Mouse (Mus musculus) heart, adult 2 months (tissue): ENCODE results near the gene Chmp4b. TPM values are rescaled to one million over a fixed set of nuclear protein-coding genes. Genes with fewer than 3 reads are reported as not detected.

Source experiments
- DNase-seq, 2 experiments: peaks; one replicate each; pipeline ENCODE4 v3.0.0; 2021
- H3K27ac ChIP-seq: fragments of 200-600 bp; 2 replicates; pipeline ENCODE4 v1.8.1; 2022
- H3K27me3 ChIP-seq: fragments of 200-500 bp; 2 replicates; pipeline ENCODE4 v1.6.1; 2012; ENCODE audit warnings: mild to moderate bottlenecking, low read length, inconsistent platforms, mixed read lengths; ENCODE audit not compliant: control insufficient read depth, insufficient read depth
- H3K36me3 ChIP-seq: fragments of 200-500 bp; 2 replicates; pipeline ENCODE4 v1.6.1; 2012; ENCODE audit warnings: low read length, inconsistent platforms; ENCODE audit not compliant: control insufficient read depth, insufficient read depth
- H3K4me1 ChIP-seq: fragments of 200-500 bp; 2 replicates; pipeline ENCODE4 v1.6.1; 2011; ENCODE audit warnings: low read length; ENCODE audit not compliant: control insufficient read depth, insufficient read depth
- H3K4me3 ChIP-seq: fragments of 200-600 bp; 2 replicates; pipeline ENCODE4 v1.8.1; 2022
- H3K79me2 ChIP-seq: fragments of 200-500 bp; replicated peaks from 2 replicates; pipeline ENCODE4 v1.6.1; 2012; ENCODE audit warnings: mild to moderate bottlenecking, inconsistent platforms, low read length, moderate library complexity, mixed read lengths; ENCODE audit not compliant: control insufficient read depth, insufficient read depth
- H3K9ac ChIP-seq: fragments of 200-500 bp; 2 replicates; pipeline ENCODE4 v1.6.1; 2012; ENCODE audit warnings: low read depth, mild to moderate bottlenecking, control low read depth, inconsistent platforms, low read length, mixed read lengths
- CTCF ChIP-seq: fragments of 200-600 bp; IDR thresholded peaks from 2 replicates; pipeline ENCODE4 v1.8.1; 2022; ENCODE audit warnings: antibody characterized with exemption, mild to moderate bottlenecking, moderate library complexity
- EP300 ChIP-seq: fragments of 200-500 bp; IDR thresholded peaks from 2 replicates; pipeline ENCODE4 v1.6.1; 2011; ENCODE audit warnings: low read depth, low read length, control low read depth; ENCODE audit not compliant: insufficient read depth
- POLR2A ChIP-seq: fragments of 200-500 bp; IDR thresholded peaks from 2 replicates; pipeline ENCODE4 v1.6.1; 2011; ENCODE audit warnings: mild to moderate bottlenecking, low read depth, low read length, control low read depth; ENCODE audit not compliant: insufficient read depth
- WGBS: fragments of 180-500 bp; shearing (Covaris S2); methylation state at CpG from one replicate; pipeline ENCODE4 v1.1.7; 2018; 5-methylcytosine and 5-hydroxymethylcytosine counted together
- intact Hi-C: fragments of 180-260 bp; cut with DNase I; formaldehyde crosslinking; loops from one replicate; pipeline ENCODE4 v1.15.1; 2025
- polyA plus RNA-seq: library from polyadenylated mRNA; depleted of rRNA; stranded (reverse); fragments of >200 nt; gene quantifications from 2 replicates; pipeline ENCODE4 v1.2.3, GENCODE M21; 2012
- total RNA-seq, 2 experiments: library from RNA; stranded (reverse); gene quantifications; 2 replicates each; pipeline ENCODE4 v1.2.3; 2021

Chmp4b gene
- total and polyA plus RNA-seq, 3 experiments = 64.4 to 124 (median 106) TPM

DNA sequence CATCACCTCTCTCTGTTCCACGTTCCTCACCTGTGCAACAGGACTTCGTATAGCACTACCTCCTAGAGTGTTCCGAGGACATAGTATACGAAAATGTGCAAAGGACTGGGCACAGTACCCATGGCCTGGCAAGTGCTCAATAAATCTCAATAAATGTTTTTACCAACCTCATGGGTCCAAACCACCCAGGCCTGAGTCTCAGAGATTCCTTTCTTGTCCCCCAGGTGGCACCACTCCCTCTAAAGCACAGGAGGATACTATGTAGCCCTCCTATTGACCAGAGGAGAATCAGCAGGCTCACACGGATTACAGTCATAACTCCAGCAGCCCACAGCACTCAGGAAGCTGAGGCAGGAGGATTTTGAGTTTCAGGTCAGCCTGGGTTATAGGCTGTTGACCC lies 4.9 kb upstream of the Chmp4b start:
- no peaks in the 10 kb centered on the region for H3K4me1 ChIP-seq
- H3K36me3 ChIP-seq = no peaks in the 10 kb centered on the region
- no peak overlapping the region for H3K4me3 ChIP-seq
- TF ChIP-seq POLR2A = no peak
- TF ChIP-seq CTCF = peak; percentile 64
- no peak for TF ChIP-seq EP300
- H3K79me2 ChIP-seq = no peaks in the 10 kb centered on the region
- 81% methylated on average over 5 of the region's 5 CpGs for whole genome bisulfite sequencing
- no peak overlapping the region for H3K9ac ChIP-seq
- H3K27ac ChIP-seq = no peak overlapping the region
- DNase-seq = no peak
- intact Hi-C loops = loop anchor here (2.0 kb wide), 1 partner anchor 296 kb away; no protein-coding TSS in a partner anchor
- H3K27me3 ChIP-seq = no peaks in the 10 kb centered on the region

DNA sequence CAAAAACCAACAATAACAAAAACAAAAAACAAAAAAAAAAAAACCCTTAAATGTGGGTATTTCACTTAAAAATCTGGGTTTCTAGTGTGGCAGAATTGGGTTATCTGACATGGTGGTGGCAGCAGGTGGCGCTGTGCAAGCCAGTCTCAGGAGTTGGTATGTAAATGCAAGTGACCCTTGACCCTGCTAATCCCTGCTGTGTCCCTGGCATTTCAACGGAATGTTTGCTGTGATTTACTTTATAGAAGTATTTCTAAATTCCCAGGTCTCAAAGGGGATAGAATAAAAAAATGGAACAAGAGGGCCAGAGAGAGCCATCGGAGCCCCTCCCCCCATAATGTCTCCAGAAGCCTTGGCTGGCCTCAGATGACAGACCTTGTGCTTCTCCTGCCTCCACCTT lies 3.4 kb upstream of the Chmp4b start:
- Histone ChIP-seq H3K4me3 (no peak overlapping the region), H3K79me2 (no peaks in the 10 kb centered on the region), H3K27ac (no peak overlapping the region), H3K9ac (no peak overlapping the region), H3K27me3 (no peaks in the 10 kb centered on the region), H3K4me1 (no peaks in the 10 kb centered on the region), H3K36me3 (no peaks in the 10 kb centered on the region)
- WGBS = 25% methylated on average over 3 of the region's 3 CpGs
- no peak for DNase-seq
- intact Hi-C loops = no loop called here
- TF ChIP-seq EP300 (no peak), CTCF (peak; percentile 67), POLR2A (no peak)

DNA sequence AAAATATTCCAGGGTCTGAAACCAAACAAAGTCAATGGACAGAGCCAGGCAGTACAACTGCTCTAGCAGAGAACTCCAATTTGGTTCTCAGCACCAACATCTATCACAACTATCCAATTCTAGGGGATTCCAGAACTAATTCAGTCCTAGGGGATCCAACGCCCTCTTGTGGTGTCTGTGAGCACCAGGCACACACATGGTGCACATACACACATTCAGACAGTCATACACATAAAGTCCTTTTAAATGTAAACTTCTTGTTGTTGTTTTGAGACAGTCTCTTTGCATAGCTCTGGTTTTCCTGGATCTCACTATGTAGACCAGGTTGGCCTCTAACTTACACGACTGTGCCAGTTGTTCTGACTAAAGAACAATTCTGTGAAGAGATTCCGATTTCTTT lies 1.1 kb upstream of the Chmp4b start:
- no peak overlapping the region for H3K27ac ChIP-seq

DNA sequence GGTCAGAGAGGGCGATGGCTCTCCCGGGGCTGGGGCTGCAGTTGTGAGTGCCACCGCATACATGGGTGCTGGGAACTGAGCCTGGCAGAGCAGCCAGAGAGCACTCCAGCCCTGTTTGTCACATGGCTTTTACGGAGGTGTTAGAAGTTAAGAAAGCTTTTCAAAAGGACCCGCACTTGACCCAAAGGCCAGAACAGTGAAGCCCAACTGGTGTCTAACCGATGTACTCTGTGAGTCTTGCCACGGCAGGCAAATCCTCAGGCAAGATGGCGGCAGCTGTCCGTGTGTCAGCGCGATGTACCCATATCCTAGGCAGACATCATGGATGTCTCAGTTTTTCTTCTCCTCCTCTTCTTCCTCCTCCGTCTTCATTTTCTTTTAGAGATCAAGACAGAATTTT lies 3.5 kb downstream of the Chmp4b start:
- Histone ChIP-seq H3K27ac (no peak overlapping the region), H3K36me3 (peaks cover 3% of the 10 kb centered on the region; the same call in 1 of the 2 replicates), H3K4me1 (peaks cover 10% of the 10 kb centered on the region), H3K79me2 (peaks cover 4% of the 10 kb centered on the region), H3K9ac (no peak overlapping the region), H3K27me3 (no peaks in the 10 kb centered on the region), H3K4me3 (no peak overlapping the region)
- WGBS = 94% methylated on average over 12 of the region's 12 CpGs
- intact Hi-C loops = loop anchor here (5.0 kb wide), 2 partner anchors 32 to 137 kb away; partner anchors contain the start of genes Raly and a
- no peak for TF ChIP-seq EP300
- no peak for TF ChIP-seq CTCF
- TF ChIP-seq POLR2A = no peak
- DNase-seq = no peak

More for the DNA sequence above, 1.1 kb upstream of the Chmp4b start:
- Histone ChIP-seq H3K4me3 (no peak overlapping the region), H3K36me3 (no peaks in the 10 kb centered on the region), H3K79me2 (no peaks in the 10 kb centered on the region), H3K9ac (no peak overlapping the region), H3K4me1 (no peaks in the 10 kb centered on the region), H3K27me3 (no peaks in the 10 kb centered on the region)
- 78% methylated on average over 3 of the region's 3 CpGs for WGBS
- intact Hi-C loops = loop anchor here (5.0 kb wide), 1 partner anchor 37 kb away; no protein-coding TSS in a partner anchor
- TF ChIP-seq EP300 (no peak), CTCF (no peak), POLR2A (no peak)
- no peak for DNase-seq

DNA sequence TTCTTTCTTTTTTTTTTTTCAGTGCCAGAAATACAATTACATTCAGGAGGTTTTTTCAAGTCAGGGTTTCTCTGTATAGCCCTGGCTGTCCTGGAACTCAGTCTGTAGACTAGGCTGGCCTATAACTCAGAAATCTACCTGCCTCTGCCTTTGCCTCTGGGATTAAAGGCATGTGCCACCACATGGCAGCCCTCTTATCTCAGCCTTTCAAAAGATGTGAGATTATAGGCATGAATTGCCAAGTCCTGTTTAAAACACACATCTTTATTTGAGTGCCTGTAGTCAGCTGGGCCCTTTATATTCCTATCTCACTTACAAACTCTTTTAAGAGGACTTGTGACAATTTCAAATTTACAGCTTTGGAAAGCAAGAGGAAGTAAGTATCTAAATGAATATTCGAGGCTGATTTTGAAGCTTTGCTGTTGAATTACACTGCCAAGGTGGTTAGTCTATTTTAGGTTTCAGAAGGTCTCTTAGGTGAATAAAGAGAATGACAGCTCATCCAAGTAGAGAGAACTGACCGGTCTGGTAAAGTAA lies 4.4 kb downstream of the Chmp4b start:
- Histone ChIP-seq H3K9ac (no peak overlapping the region), H3K36me3 (peaks cover 3% of the 10 kb centered on the region; the same call in 1 of the 2 replicates), H3K4me3 (no peak overlapping the region), H3K27ac (peak overlapping the region; percentile 64), H3K27me3 (no peaks in the 10 kb centered on the region), H3K4me1 (peaks cover 11% of the 10 kb centered on the region), H3K79me2 (peaks cover 4% of the 10 kb centered on the region)
- no peak for DNase-seq
- 81% methylated on average over 2 of the region's 2 CpGs for WGBS
- intact Hi-C loops = loop anchor here (2.0 to 5.0 kb wide), 3 partner anchors 21 to 237 kb away; partner anchors contain the start of genes Eif2s2, Raly and a
- TF ChIP-seq CTCF = no peak
- no peak for TF ChIP-seq POLR2A
- no peak for TF ChIP-seq EP300

DNA sequence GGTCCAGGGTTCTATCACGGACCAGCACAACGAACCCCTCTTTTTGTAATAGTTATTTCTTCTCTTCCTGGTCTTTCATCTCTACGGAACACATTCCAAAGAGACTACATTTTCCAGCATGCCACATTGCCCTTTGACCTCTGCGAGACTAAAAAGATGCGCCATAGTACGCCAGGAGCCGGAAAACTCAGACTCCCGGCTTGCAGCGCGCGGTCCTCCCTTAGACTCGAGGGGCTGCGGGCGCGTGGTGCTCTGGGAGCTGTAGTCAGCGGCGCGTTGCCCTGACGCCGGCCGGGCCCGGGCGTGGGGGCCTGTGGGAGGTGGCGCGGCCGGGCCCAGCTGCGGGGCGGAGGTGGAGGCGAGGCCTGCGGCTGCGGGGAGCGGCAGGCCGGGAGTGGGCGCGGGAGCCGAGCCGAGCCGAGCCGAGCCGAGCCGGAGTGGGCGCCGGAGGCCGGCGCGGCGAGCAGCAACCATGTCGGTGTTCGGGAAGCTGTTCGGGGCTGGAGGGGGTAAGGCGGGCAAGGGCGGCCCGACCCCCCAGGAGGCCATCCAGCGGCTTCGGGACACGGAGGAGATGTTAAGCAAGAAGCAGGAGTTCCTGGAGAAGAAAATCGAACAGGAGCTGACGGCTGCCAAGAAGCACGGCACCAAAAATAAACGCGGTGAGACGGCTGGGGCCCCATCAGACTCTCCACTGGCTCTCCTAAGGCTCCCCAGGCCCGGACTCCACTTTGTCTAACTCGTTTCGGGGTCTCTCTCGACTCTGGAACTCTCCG lies 5.4 kb downstream of the Chmp4b start:
- peak overlapping the region; percentile 99 for H3K9ac ChIP-seq
- intact Hi-C loops = loop anchor here (2.0 to 5.0 kb wide), 3 partner anchors 20 to 236 kb away; partner anchors contain the start of genes Eif2s2, Raly and a
- peak overlapping the region; percentile 64 for H3K4me3 ChIP-seq
- peaks cover 4% of the 10 kb centered on the region for H3K36me3 ChIP-seq
- peak overlapping the region; percentile 93 for H3K27ac ChIP-seq
- under 1% methylated on average over 66 of the region's 67 CpGs for WGBS
- TF ChIP-seq POLR2A (no peak), CTCF (no peak), EP300 (no peak)
- peak; percentile 96 to 98 for DNase-seq
- peaks cover 4% of the 10 kb centered on the region for H3K79me2 ChIP-seq
- peaks cover 14% of the 10 kb centered on the region for H3K4me1 ChIP-seq
- no peaks in the 10 kb centered on the region for H3K27me3 ChIP-seq
